Mouse (Mus musculus): ENCODE data around the gene Fbxo44.

DNA sequence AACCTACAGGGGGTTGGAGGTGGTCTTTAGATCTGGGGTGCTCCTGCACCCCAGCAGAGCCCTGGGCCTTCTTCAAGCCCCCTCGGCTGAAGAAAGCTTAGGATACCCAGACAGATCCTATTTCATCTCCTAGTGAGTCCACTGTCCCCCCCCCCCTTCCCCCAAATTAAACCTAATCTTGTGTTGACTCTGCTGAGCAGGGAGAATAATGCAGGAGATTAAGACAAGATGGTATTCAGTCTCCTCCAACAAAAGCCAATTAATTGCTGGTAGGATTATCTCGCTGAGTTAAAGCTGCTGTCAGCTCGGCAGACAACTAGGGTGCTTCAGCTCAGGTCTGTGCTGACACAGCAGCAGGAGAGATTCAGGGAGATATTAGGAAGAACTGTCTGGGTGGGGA is 11.0 kb upstream of the Fbxo44 start:
- TF ChIP-seq CTCF (IDR thresholded peaks at IDR 0.05; ENCODE audit: control insufficient read depth, insufficient read depth, insufficient read length) (no peak), MAX (IDR thresholded peaks at IDR 0.05) (no peak)
